Mouse (Mus musculus): Measurements from ENCODE around the gene Gna12.

DNA sequence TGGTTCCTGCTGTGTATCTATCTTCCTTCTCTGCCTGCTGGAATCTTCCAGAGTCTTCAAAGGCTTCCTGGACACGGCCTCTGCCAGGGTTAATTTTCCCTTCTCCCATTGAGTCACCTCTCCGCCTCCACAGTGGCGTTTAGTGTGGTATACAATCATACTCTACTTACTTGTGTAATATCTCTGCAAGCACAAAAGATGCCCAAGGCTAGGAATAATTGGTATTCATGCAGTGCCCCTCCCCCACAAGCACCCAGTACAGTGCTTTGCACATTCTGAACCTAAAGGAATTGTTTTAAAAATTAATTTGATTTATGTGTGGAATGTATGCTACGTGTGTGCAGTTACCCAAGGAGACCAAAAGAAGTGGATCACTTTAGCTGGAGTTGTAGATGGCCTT, 10.6 kb downstream of the Gna12 start:
- no peak for TF ChIP-seq CTCF (IDR thresholded peaks at IDR 0.05; ENCODE audit: low read depth, low read length)
- TF ChIP-seq POLR2A (IDR thresholded peaks at IDR 0.05; ENCODE audit: extremely low read depth, insufficient read depth, low read length), result no peak

Measured in liver, adult 2 months (tissue).